Mouse (Mus musculus) CD4-positive helper T cell, adult 2 months (primary cell): ENCODE results near the gene Rbm44.
A peak's percentile ranks its signal among the peaks of the same experiment; 100 is the strongest.

Source experiments
- DNase-seq: peaks from one replicate; pipeline ENCODE4 v3.0.0-alpha.2; 2012; ENCODE audit warnings: low read depth, missing footprints, low spot score

Rbm44 gene

DNA sequence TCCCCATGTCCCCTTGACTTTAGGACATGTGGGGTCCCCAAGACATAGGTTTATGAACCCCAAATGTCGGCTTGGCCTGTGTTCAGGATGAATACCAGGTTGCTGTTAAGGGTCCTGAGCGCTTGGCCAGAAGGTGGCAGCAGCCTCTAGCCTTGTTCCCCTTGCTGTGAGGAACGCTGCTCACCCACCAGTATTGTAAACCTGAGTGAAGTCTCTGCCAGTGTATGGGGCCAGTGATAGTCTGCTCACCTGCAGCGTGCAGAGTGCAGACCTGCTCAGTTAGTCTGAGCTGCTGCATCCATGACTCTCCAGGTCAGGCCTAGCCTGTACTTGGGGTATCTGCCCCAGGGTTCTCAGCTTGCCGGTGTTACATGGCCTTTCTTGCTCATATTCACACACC, 34.2 kb downstream of the Rbm44 start:
- DNase-seq: peak; percentile 82

DNA sequence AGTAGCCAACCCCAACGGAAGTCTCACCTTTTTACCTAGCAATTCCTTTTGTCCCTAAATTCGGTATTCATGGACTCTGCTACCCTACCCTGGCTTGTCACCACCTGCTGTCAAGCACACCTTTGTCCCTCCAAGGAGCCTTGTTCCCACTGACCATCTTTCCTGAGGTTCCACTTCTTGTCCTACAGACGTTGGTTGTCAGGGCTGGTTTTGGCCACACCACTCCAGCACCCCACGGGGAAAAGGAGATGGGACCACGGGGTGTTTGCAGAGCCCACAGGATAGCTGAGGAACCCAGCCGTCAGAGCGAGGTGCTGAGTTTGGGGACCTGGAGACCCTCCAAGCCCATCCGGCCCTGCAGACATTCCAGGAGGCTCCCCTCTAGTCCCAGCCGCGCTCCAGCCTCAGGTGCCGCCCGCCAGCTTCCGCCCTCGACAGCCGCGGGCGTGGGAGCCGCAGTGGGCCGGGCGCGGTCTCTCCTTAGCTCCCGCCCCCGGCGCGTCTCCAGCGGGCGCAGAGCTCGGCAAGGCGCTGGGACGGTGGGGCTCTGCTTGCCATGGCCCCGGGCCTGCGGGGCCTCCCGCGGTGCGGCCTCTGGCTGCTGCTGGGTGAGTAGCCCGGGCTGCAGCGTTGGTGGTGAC, 34.8 kb downstream of the Rbm44 start, which contains the start of gene Ramp1:
Gene Ramp1, plus strand, starts transcription at position 290 of the 641 bp plus-strand sequence.
- DNase-seq: peak; percentile 70

DNA sequence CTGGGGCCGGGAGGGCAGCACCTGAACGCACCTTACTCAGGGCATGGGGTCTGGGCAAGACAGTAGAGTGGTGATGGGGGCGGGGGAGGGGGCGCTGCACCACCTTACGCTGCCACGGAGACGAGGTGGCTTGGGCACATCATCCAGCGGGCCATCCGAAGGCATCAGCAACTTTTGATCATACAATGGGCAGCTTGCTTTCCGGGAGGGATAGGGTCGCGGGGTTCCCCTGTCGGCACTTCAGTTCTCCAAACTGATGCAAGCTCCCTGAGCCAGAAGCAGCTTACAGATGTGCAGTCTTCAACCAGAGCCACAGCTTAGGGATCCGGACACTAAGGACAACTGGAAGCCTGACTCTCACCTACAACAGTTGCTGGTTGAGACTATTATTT, 35.3 kb downstream of the Rbm44 start:
- DNase-seq: no peak

DNA sequence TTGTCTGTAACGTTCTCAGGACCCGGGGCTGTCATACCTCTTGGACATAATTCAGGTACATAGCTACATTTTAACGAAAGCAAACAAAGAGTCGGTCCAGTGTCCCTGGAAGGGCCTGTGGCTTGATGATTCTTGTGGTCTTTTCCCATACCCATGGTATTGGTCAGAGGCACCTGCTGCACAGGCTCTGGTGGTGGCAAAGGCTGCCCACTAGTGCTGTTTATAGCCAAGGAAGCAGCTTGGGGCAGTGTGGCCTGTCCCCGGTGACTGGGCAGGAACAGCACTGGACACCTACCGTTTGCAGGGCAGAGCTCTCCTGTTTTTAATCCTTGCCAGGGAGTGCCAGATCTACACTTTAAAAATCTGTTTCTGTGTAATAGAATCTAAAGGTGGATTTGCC, 35.8 kb downstream of the Rbm44 start:
- no peak for DNase-seq

DNA sequence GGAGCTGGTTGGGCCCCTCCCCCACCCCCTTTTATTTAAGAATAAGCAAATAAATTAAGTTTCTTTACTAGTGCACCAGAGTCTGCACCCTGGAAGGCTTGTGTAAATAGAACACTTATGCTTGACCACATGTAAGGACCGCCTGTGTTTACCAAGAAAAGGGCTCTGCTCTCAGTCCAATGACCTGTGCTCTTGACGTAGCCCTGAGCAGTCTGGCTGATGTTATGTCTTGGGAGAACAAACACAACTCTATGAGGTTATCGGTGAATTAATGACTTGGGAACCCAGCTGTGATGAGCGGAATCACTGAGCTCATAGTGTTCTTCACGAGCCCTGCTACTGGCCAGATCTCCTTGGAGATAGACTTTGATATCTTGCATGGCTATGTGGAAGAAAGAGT, 36.4 kb downstream of the Rbm44 start:
- no peak for DNase-seq

DNA sequence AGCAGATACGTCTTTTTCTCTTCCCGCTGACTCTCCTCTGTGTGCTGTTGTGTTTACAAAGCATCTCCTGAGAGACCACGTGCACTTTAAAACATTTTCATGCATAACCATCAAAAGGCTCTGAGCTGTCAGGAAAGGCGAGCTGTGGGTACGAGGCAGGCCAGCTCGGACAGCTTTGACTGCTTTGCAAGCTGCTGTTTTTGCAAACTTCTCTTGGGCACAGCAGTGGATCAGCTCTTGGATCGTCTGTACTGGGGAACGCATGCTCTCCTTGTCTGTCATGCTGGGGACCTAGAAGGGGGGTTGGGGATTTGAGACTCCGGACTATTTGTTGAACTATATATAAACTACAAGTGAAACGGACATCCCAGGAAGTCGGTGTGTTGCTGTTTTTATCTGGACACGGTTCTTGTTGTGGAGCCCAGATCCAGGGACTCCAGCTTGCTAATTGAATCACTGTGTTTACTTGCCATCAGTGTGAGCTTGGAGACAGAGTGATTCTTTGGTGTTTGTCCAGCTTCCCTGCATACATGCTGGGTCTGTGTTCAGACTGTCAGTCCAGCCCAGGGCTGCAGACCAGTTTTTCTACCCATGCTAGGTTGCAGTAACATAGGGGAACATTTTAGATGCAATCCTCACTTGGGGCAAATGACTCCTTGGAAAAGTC, 37.0 kb downstream of the Rbm44 start:
- no peak for DNase-seq

DNA sequence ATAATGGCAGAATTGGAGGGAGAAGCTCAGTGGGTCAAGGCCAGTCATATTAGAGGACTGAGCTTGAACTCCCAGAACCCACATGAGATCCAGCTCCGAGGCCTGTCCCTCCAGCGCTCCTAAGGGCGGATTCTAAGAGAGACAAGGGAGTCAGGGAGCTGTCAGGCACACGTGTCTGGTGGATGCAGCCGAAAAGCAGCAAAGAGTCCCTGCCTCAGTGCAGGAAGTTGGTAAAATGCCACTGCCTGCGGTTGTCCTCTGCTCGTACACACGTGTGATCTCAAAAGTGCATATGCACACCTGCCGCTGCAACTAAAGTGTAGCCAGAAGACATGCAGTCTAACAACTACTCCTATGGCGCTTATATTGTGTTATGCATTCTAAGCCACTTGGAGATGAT, 38.4 kb downstream of the Rbm44 start:
- DNase-seq: peak; percentile 60

DNA sequence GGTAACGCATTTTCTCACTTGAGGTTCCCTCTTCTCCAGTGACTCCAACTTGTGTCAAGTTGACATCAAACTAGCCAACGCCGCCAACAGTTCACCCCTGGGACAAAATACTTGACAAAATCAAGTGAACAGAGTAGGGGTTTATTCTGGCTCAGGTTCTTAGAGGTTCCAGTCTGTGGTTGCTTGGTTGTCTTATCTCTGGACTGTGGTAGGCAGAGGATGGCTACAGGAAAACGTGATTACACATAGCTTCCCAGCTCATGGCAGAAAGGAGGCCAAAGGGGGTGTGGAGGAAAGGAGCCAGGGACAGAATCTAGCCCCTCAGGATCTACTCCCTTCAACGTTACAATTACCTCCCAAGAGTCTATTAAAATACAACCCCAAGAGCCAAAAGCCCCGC, 41.8 kb downstream of the Rbm44 start:
- DNase-seq: no peak

DNA sequence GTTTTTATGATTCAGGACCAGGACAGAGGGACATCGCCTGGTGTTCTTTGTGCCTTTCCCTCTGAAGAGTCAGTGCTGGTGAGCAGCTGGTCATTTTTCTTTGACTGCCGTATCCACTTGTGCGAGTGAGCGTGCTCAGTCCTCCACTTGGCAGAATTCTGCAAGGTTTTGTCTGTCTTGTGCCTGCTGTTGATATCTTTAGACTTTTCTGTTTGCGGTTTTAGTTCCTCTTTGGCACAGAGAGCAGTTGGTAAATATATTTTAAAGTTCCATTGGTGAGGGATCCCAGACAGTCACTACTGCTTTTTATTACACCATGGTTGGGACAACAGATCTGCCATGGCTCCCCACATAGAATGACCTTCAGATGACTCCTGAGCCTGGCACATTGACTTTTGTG, 42.4 kb downstream of the Rbm44 start:
- DNase-seq: no peak

DNA sequence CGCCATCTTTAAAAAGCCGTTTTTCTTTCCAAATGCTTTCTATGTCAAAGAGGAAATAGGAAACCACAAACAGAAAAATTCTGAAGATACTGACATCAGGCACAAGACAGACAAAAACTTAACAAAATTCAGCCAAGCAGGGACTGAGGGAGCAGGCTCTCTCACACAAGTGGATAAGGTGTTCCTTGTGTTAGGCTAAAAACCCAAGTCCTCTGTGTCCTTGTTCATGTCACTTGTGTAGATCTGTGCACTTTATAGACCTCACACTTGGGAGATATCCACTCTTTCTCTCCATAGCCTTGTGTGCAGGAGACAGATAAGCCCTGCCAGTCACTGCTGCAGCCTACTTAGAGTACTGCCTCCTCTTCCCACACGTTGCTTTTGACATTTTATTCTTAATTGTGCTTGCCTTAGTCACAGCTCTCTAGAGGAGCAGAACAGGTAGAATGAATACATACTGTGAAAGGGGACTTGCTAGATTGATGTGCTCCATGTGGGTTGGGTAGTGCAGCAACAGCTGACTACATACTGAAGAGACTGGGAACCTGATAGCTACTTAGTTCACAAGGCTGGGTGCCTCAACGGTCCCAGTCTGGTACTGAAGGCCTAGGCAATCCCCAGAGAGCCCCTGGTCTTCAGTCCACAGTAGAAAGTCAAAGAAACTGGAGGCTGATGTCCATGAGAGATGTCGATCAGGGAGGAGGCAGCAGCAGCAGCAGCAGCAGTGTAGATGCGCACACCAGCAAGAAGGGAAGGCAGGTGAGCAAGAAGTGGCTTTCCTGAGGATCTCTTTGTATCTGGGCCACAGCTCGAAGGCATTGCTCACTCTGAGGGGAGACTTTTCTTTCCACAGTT, 43.1 kb downstream of the Rbm44 start:
- no peak for DNase-seq

DNA sequence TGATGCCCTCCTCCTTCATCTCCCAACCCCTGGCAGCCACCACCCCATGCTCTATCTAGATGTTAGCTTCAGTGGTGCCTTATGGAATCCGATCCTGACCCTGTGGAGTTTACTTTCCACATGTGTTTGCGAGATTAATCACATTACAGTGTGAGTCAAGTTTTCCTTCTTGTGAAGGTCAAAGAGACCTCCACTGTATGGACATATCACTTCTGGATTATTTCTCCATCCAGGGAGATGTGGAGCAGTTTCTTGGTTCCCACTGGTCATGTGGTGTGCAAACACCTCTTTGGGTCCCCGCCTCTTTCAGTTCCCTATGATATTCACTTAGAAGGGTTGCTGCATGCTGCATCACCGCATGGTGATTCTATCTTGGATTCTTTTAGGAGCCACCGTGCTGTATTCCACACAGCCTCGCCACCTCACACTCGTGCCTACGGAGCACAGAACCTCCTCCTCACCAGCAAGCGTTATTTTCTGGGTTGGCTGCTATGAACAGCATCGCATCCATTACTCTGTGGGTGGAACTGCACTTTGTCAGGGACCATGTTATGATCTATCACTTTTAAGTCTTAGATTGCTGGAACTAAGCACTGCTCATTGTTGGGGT, 44.1 kb downstream of the Rbm44 start:
- no peak for DNase-seq

DNA sequence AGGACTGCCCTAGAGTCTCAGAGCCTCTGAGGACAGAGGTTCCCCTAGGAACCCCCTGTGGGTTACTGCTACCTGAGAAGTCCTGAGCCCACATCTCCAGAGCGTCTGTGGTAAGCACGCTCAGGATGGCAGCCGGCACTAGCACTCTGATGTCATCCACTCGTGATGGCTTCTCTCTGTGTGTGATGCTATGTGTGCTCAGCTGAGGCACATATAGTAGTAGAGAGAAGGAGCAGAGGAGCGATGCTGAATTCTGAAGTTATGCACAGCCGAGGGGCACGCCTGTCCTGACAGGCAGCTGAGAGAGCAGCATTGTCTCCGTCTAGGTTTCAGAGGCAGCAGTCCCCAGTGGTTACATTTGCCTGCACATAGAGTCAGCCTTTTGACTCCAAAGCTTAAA, 47.3 kb downstream of the Rbm44 start:
- DNase-seq: peak; percentile 44

DNA sequence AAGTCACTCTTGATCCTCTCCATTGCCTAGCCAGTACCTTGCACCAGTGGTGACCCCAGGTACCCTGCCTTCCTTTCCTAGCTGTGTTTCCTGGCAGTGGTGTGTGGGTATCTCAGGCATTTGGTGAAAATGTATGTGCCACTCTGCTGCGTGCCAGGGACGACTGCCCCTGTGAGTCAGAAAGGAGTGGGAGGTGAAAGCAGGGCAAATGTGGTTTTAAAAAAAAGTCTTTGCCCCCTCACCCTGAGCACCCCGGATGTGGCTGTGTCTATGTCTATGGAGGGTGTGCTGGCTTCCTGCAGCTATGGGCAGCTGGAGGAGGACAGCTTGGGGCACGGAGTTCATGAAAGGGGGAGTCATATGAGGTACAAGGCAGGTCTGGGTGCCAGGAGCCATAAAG, 48.4 kb downstream of the Rbm44 start:
- DNase-seq: peak; percentile 78

DNA sequence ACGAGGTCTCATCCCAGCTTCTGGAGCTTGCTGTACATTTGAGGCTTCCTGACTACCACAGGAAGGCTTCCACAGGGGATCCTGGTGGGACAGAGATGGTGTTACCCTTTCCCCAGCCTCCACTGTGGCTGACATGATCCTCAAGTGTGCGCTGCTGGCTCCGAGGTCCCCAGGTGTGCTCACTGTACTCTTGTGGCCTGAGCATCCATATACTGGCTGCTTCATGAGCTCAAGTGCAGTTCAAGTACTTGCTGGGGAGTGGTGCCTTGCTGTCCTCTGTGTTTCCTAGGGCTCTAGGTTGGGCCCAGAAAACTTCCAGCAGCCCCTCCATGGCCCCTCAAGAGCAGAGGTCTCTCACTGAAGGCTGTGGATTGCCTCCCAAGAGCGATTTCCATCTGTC, 48.8 kb downstream of the Rbm44 start:
- DNase-seq: no peak

DNA sequence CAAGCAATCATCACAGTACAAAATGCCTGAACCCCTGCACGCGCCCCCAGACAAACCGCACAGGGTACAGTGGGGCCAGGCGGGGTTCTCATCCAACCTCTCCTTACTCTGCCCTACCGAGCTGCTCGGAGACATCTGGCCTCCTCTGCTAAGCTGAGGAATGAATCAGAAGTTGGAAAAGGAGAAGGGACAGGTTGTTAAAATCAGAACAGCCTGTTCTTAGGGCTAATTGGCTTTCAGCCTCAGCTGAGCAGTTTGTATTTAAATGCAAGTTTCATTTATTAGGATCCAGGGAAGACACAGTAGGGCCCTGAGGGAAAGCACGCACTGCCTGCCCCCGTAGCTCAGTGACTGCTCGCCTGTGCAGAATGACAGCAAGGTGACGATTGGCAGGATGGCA, 54.9 kb downstream of the Rbm44 start:
- DNase-seq: no peak

DNA sequence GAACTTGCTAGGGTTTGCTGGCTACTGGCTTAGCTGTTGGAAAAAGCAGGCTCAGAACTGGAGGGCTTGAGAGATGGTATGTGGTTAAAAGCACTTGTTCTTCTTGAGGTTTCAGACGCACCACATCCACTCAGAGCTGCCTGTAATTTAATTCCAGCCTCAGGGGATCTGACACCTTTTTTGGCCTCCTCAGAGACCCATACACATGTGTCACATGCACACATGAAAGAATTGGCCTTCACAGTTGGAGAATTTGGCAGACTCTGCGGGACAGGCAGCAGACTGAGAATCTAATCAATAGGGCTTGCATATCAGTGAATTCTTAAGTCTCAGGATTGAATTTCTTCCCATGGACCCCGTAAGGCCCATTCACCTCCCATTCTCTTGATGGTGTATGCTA, 56.2 kb downstream of the Rbm44 start:
- DNase-seq: no peak

DNA sequence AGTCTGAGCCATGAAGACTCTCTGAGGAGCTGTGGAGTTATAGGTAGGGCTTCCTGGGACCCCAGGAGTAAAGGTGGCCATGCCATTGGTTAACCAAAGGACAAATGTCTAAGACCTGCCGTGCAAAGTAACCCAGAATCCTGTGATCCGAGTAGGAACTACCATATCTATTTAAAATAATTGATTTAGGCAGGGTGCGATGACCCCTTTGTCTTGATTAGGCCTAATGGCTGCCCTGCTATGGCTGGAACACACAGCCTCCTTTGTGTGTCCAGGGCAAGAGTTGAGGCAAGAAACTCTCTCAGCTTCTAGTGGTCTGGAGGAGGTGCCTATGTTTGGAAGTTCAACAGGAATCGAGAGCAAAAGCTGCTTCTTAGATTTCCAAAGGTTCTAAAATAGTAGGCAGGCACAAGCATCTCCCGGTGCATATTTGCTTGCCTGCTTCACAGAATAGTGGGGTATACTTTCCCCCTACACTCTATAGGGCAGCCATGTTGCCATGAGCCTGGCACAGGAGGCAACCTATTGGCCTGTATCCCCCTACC, 59.4 kb downstream of the Rbm44 start:
- DNase-seq: no peak

DNA sequence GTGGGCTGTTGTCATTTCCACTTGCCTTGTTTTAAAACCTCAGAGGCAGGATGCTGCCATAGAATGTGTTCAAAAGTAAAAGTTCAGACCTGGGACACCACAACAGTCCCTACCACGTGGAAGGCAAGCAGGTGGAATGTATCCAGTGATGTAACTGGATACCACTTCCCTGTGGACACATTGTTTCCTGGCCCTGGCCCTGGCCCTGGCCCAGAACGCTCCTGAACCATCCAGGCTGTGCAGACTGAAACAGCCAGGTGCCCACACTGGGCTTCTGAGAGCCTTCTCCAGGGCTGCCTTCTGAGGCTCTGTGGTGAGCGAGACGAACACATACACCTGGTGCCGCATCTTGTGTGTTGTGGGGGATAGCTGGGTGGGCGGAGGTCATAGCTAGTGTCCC, 60.8 kb downstream of the Rbm44 start:
- no peak for DNase-seq

DNA sequence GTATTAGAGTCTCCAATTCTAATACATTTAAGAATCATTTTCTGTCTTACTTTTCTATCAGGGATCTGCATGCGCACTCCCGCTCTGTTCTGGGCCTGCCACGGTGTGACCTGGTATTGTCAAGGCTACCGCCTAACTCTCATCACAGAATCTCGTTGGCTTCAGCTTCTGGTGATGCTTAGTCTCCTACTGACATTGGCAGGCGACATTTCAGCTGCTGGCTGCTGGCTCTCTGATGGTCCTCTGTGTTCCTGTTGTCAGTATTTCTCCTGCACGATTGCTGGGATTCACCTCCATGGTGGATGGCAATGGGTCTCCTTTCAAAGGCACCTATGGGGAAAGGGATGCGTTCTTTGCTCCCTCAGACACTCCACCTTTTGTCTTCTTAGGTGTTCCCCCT, 61.4 kb downstream of the Rbm44 start:
- DNase-seq: no peak

DNA sequence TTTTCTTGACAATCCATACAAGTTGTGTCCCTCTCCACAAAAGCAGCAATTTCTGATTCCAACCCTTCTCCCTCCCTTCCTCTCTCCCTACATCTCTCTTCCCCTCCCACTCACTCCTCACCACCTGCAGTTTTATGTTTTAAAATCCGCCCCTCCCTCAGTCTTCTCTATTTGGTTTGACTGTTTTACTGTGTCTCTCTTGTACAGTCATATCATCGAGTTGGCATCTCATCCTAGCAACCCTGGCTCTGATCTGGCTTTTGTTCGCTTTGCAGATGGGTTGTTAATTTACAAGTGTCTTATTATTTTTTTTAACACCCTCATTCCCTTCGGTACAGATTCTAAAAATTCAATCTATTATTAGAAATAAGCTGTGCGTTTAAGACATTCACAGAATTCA, 62.0 kb downstream of the Rbm44 start:
- no peak for DNase-seq

DNA sequence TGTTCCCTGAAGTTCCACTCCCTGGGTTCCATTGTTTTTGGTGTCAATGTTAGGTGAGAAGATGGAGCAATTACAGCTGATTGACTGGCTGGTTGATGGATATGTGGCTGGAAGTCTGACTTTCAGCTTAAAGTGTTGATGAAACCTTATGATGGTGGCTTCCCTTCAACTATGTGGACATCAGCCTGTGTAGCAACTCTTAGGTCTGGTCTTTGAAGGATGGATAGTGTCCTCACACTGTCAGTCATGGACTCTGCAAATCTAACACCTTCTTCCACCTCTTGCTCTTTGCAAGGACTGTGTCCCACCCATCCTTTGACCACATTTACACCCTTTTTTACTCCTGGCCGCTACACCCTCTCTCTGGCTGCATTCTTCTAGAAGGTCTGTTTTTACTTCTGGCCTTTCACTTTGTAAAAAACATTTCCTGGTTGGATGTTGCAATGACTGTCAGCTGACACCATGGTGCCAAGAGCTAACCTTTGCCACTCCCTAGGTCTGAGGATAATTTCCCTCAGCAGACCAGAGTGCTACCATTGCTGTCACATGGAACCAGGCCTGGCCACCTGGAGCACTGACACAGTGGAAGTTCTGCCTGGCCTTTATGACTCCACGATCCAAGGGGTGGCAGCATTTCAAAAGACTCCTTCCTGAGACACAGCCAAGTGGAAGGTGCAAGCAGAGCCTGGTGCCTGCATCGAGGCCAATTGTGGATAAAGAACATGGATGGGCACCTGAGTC, 62.6 kb downstream of the Rbm44 start:
- DNase-seq: no peak
